Mouse (Mus musculus): ENCODE results near the gene Tent5d.

The Tent5d gene

DNA sequence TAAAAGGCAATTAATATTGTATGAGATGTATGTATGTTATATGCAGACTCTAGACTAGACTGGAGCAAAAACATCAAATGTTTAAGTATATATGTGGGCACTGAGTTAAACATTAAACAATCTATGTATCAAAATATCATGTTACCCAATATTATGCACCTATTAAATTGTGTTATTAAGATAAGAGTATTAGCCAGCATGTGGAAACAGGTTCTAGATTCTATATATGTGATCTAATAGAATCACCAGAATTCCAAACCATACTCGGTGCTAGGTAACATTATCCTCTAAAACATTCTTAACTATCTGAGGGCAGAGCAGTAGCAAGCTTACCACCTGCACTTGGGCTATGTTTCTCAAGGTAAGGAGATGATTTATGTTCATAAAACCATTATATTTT lies at the start of gene Tent5d:
Tent5d (plus strand) TSS at position 301 of the 400 bp plus-strand sequence.
- no peak for DNase-seq (ENCODE audit: low spot score)

DNA sequence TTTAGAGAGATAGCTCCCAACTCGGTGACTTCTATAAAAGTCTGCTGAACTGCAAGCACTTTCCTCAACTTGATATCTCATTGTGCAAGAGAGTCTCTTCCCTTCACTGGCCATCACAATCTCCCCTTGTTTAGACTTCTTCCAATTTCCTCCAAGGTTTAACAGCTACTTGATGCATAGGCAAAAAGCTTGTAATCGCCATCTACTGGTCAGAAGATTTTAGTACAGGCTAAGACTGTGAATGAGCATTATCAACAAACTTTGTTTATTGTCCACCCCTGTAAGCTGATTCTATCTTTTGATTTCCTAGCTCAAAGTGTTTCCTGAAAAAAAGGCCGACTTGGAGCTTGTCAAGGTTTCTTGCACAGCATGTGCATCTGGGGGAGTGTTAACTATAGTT lies 24.5 kb upstream of the Tent5d start:
- DNase-seq (ENCODE audit: low spot score) = no peak

- no peak for DNase-seq (ENCODE audit: low spot score)
Measured at GRCm38 (mm10) chrX:107790136-107790535, 2.3 kb upstream of the Tent5d start.

GRCm38 (mm10) chrX:107790750-107791493 lies 1.5 kb upstream of the Tent5d start:
- DNase-seq (ENCODE audit: low spot score) = no peak

GRCm38 (mm10) chrX:107795785-107796184 lies 3.4 kb downstream of the Tent5d start:
- DNase-seq (ENCODE audit: low spot score) = no peak

DNA sequence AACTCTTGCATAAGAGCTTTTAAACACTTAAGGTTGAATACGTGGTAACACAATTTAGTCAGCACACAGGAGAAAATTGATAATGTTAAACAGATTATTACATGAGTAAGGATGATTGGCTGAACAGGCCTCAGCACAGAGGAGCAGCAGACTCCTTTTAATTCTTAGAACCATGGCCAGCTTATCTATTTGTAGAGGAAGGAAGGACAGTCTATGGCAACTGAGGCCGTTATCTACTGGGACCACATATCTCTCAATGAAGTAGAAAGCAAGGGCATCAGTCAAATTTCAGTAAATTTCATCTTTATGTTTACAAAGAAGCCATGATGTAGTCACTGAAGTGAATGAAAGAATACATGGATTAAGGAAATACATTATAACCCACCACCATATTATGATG lies 4.5 kb downstream of the Tent5d start:
- DNase-seq (ENCODE audit: low spot score) = no peak

DNA sequence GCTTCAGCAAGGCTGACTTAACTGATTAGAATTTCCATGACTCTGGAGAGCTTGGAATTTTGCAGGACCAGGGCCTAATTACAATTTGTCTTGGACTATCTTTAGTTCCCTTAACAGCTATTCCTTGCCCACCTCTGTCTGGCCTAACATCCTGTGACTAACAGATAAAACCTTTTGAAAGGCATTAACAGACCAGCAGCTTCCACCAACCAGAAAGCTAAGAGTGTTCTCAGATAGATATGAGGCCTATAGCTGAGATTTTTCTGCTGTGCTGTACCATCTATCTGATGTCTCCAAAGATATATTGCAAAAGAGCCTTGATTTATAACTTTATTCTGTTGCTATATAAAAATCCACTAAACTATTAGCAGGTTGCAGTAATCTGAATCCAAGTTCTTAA lies 19.7 kb downstream of the Tent5d start:
- DNase-seq (ENCODE audit: low spot score) = no peak

- DNase-seq (ENCODE audit: low spot score) = peak; percentile 3
Measured at GRCm38 (mm10) chrX:107815502-107816217, 23.3 kb downstream of the Tent5d start.

DNA sequence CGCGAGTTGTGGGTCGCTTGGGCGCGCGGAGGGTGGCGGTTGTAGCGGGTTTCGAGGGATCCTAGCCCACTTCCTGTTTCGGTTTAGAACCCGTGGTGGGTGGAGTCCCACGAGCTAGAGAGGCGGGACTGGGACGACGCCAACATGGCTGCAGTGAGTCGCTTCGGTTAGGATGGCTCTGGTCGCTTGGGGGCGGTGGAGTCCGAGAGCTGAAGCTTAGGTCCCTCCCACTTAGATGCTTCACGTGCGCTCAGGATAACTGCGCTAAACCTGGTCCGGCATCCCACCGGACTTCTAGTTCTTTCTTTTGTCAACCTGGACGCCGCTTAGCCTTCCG lies 23.8 kb downstream of the Tent5d start, which contains the start of gene 2610002M06Rik:
2610002M06Rik (minus strand) TSS at position 117 of the 337 bp plus-strand sequence.
- DNase-seq (ENCODE audit: low spot score) = peak; percentile 73

- no peak for DNase-seq (ENCODE audit: low spot score)
Measured at GRCm38 (mm10) chrX:107816726-107817125, 24.3 kb downstream of the Tent5d start.

DNA sequence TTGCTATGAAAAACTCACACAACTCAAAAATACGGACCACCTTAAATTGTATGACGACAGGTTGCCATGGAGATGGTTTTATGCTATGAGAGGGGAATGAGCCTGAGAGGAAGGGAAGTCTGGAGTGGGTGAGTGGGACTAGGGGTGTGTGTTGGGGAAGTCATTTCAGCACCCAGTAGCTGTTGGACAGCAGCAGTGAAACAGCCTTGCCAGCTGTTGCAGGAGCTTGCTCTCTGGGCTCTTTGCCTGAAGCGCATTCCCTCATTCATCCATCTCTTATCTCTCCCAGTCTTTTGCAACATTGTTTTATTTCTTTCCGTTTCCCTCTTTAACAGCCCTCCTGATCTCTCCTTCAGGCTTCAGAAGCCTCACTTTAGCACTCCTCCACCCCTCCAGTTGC lies 65.8 kb downstream of the Tent5d start:
- DNase-seq (ENCODE audit: low spot score) = no peak

Data from ovary, postnatal 14 days (tissue).